Mouse (Mus musculus): ENCODE data around the gene Rnf149. TPM values are rescaled to one million over a fixed set of nuclear protein-coding genes. Genes with fewer than 3 reads are reported as not detected.
A peak's percentile ranks its signal among the peaks of the same experiment; 100 is the strongest.

The Rnf149 gene
- total RNA-seq, 4 experiments from 2014 or later = 6.2 to 9.5 (median 7.8) TPM

DNA sequence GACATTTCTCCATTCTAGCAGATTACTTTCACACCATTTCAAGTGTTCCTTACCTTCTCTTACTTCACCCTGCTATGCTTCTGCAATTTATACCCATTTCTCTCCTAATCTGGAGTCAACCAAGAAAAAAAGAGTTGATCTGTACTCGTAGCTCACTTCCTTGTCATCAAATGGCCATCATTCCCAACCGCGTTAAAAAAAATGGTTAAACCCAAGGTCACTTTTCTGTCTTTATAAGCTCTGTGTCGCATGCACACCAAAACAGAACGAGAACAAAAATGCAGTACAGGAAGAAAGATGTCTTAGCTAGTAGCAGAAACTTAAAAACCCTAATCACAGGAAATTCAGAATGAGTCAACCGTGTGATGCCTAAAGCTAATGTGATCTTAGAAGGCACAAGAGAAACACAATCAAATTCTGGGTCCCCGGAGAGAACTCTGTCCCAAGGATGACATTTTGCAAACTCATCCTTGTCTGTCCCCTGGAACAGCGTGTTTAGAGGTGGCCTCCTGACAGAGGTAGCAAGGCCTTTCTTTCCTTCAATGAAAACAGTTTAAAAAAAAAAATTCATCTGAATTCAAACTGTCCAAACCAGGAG is 1.3 kb downstream of the Rnf149 start:
- DNase-seq (ENCODE audit: low spot score) = no peak

DNA sequence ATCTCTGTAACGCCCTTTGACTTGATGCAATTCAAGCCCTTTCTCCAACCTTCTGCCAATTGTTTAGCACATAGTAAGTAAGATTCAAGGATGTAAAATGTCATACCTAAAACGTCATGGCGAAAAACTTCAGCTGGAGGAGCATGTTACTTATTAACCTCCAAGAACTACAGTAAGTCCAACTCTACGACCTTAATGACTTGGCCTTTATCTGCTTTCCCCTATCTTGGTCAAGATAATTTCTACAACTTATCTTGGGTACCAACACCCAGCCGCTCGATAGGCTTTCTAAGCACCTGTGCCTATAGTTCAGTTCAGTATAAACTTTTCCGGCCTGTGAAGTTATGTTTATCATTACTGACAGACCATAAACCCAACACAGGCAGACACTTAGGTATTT is 3.3 kb downstream of the Rnf149 start:
- no peak for DNase-seq (ENCODE audit: low spot score)

DNA sequence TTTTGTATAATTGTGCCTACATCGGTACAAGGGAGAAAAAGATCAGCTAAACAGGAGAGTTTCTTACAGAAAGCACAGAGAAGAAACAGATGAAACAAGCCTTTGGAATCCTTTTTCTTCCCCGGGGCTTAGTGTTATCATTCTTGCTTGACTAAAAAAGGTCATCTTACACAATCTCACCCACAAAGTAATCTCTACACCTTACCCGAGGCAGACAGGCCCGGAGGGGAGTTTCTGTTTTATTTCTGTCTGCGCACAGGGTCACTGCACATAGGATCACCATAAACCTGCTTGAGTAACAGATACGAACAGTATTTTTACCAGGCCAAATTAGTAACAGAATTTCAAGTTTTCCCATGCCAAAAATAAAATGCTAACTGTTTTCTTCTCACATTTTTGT is 5.6 kb downstream of the Rnf149 start:
- DNase-seq (ENCODE audit: low spot score) = no peak

DNA sequence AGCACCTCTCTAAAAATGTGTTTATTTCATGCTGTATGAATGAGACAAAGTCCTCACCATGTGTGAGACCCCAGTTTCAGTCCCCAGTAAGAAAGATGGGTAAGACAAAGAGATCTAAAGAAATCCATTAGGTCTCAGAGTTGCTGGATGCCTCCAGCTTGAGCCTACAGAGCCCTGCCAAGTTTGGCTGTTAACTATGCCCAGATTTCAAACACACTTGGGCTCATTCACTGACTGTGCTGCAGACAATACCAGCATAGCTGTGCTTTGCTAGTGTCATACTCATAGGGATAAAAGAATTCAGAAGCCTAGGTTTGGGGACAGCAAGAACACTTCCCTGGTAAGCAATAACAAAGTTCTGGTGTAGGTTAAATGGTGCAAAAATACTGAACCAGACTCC is 9.1 kb downstream of the Rnf149 start:
- DNase-seq (ENCODE audit: low spot score) = no peak

DNA sequence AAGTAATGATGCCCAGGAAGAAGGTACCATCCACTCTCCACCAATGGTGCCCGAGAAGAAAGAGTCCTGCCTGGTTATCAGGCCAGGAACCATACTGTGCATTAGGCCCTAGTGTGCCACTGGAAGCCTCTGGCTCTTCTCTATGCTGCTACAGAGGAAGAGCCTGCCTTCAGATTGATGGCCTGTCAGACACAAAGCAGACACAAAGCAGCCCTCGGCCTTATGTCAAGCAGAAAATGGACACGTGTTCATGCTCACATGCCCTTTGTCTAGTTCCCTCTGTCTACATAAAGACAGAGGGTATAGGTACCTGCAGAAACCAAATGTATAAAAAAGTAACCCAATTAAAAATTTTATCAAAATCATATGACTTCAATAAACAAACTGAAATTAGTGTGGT is 12.6 kb downstream of the Rnf149 start:
- no peak for DNase-seq (ENCODE audit: low spot score)

DNA sequence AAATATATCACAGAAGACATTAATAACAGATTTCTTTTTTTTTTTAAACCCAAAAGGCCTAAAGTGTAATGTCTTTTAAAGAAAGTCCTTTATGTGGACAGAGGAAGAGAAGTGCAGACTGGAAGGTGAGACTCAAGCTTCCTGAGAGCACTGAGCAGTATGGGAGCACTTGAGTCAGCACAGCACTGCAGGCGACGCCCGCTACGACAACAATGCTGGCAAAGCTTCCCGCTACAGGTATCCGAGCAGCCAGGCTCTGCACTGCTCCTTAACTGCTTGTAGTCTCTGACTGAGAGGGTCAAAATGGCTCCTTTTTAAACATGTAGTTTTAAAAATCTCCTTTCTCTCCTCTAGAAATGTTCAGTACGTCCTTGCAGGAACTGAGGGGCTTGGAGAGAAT is 14.0 kb downstream of the Rnf149 start:
- DNase-seq (ENCODE audit: low spot score) = no peak

DNA sequence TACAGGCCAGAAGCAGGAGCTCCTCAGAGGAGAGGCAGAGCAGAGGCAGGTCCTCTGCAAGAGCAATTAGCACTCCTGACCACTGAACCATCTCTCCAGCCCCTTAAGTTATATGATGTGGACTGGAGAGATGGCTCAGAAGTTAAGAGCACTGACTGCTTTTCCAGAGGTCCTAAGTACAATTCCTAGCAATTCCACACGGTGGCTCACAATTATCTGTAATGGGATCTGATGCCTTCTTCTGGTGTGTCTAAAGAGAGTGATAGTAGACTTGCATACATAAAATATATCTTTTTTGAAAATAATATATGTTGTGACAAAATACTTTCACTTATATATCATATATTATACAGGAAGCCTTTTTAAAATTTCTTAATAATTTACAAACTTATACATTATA is 15.3 kb downstream of the Rnf149 start:
- no peak for DNase-seq (ENCODE audit: low spot score)

DNA sequence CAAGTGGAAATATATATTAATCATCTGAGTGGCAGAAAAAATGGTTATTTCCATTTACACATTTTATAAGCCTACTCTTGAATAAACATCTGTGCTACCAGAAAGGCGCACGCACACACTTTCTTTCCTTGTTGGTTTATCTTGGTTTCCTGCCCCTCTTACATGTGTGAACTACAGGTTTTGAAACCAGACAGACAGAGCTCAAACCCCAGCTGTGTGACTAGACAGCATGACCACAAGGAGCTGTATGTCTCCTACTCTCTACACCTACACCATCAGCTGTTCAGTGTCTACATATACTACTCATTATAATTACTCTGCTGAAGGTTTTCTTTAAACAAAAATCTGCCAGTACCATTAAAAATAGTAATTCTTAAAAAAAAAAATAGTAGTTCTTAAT is 18.2 kb downstream of the Rnf149 start:
- DNase-seq (ENCODE audit: low spot score) = no peak

DNA sequence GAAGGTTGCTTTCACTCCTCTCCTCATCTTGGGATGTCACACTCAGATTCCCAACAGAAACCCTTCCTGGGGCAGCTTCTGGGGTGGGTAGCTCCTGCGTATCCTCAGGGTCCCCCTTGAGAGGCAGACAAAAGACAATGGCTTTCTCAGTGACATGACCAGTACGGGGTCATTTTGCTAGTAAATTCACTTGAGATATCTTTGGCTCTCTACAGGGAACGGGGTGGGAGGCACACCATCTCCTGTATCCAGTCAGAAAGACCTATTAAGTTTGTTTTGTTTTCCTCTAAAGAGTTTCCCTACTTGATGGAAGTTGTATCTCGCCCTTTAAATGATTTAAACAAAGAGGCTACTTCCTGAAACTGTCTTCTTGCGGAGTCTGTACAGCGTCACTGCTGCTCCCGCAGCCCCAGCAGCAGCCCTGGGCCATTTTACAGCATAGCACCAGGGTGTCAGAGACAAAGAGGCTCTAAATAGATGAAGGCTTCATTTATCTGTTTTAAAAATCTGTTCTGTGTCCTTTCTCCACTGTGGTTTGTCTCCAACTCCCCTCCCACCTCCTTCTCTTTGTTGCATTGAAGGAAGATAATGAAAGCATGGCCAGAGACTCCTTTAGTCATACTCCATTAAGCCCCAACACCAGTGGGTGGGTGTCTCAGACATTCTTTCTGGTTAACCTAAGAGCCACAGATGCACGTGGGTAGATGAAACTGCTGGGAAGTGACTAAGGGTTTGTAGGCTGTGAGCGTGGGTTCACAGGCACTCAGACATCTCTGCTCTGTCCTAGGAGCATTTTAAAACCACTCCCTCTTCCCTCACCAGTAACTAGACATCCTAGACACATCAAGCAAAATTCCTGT is 21.4 kb downstream of the Rnf149 start:
- DNase-seq (ENCODE audit: low spot score) = no peak

DNA sequence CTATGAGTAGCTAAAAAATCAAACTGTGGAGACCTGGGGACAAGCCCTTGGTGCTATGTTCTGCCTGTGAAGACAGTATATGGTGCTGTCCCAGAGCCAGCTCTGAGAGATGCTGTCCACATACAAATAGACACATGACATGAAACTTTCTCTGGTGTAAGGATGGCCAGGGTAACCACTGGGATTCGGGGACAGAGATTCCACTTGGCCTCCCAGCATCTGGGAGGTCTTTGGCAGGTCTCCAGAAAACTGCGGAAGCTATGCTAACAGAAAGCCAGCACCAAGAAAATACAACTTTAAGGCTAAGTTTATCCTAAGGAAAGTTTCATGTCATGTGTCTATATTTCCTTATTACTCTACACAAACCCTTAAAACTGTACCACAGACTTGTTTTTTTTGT is 27.4 kb downstream of the Rnf149 start:
- DNase-seq (ENCODE audit: low spot score) = peak; percentile 19

DNA sequence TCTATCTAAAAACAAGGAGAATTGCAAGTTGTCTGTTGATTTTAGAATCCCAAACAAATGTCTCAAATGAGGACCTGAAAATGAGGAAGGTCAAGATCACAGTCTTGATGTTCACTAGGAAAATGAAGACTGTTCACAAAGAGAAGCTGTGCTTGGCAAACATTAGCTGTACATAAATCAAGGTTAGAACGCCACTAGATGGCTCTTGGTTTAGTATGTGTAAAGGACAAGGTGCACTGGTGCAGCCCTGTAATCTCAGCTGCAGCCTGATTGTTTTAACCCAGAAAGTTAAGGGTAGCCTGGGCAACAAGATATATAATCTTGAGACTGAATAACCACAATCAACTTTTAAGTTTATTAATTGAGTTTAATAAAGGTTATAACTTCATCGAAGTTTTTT is 30.0 kb downstream of the Rnf149 start:
- DNase-seq (ENCODE audit: low spot score) = no peak

DNA sequence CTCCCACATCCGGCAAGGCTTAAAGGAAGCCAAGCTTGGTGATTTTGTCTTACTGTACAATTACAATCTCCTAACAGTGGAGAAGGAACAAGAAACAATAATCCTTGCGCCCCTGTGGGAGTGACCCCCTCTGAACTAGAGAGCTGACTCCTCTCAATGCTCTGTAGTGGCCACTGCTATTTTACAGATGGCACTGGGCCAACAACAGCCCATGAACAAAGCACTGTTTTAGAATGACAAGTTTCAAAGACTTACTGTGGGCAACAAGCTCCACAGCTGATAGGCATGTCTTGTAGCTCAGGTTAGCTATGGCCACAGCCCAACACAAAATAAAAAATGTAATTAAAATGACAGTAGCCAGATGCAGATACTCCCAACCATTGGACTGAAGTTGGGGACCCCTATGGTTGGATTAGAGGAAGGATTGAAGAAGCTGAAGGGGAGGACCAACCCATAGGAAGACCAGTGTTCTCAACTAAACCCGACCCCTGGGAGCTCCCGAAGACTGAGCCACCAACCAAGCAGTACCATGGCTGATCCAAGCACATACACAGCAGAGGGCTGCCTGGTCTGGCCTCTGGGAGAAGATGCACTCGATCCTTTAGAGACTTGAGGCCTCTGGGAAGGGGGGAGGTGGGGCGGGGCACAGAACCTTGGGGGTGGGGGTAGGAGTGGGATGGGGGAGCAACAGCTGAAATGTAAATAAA is 30.9 kb downstream of the Rnf149 start:
- DNase-seq (ENCODE audit: low spot score) = no peak

DNA sequence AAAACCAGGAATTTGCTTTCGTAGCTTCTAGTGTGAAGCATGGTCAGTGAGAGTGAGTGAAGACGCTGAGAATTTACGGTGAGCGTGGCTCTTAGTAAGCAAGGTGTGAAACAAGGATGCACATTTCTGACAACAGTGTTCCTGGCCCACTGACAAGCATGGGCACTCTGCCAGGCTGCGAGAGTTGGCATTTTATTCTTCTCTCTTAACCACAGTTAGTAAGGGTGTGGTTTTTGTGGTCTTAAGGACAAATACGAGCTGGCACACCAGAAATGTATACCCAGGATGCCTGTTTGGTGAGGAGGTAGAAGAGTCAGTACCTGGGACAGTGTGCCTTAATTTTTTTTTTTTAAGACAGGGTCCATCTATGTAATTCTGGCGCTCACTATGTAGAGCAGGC is 31.6 kb downstream of the Rnf149 start:
- no peak for DNase-seq (ENCODE audit: low spot score)

DNA sequence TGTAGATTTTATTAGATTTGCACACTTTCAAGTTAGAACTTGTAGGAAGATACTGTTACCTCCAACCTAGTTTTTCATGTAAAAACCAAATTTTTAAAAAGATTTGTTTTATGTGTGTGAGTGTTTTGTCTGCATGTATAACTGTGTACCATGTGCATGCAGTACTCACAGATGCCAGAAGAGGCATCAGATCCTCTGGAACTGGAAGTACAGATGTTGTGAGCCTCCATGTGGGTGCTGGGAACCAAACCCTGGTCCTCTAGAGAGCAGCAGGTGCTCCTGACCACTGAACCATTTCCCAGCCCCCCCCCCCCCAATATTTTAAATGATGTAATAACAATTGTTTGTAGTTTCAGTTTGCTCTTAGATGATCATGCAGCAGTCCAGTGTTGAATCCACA is 36.6 kb downstream of the Rnf149 start:
- no peak for DNase-seq (ENCODE audit: low spot score)

DNA sequence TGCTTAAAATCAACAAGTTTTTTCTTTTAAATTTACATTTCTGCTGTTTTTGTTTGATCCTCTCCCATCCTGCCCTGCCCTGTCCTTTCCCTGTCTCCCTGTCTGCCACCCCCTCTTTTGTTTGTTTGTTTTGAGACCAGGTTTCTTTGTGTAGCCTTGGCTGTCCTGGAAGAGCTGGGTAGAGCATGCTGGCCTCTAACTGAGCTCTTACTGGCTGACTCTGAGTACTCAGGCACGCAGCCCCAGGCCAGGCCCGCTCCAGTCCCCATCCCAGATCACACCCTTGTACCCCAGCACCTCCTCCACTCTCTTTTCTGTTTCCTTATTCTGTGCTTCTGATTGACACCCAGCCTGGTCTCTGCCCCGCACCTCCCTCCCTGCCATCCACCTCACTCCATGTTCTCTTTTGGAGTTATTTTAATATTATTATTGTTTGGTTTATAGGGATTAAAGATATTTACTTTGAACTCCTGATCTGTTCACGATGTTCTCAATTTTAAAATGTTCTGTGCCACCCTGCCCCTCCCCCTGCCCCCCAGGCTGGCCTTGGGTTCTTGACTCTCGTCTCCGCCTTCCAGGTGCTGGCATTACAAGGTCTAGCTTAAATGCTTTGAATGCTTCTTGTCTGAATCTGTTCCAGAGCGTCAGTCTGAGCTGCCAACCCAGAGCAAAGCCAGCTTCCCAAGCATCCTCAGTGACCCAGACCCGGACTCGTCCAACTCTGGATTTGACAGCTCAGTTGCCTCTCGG is 39.4 kb downstream of the Rnf149 start:
- no peak for DNase-seq (ENCODE audit: low spot score)

DNA sequence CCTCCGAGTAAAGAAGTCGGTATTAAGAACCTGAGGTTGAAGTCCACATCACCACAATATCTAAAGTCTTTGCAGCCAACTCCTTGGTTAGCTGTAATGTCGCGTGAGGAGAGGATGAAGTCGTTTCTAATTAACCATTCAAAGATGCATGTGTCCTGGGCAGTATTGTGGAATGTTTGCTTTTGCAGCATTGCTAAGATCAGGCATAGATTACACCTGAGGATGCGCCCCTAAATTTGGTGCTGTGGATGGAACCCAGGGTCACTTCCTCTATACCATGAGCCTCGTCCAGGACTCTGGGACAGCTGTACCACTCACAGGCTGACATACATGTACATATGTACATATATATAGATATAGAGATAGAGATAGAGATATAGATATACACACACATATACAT is 40.5 kb downstream of the Rnf149 start:
- no peak for DNase-seq (ENCODE audit: low spot score)

DNA sequence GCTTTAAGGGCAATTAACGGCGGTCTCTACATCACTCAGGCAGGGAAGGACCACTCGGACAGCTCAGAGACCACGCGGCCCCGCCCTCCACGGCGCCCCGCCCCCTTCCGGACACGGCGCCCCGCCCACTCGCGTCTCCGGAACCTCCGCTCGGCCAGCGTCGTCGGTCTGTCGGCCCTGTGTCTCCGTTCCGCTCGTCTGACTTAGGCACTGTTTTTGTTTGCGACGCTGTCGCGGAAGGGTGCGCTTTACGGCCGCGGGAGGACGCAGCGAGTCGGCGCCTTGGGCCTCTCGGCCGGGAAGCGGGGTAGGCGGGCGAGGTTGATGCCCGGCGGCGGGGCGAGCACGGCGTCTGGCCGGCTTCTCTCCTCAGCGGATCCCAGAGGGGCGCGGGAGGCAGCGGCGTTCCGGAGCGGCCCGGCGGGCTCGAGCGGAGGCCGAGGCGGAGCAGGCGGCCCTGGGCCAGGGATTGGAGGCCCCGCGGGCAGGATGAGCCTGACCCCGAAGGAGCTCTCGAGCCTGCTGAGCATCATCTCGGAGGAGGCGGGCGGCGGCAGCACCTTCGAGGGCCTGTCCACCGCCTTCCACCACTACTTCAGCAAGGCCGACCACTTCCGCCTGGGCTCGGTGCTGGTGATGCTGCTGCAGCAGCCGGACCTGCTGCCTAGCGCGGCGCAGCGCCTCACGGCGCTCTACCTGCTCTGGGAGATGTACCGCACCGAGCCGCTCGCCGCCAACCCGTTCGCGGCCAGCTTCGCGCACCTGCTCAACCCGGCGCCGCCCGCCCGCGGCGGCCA is 41.5 kb downstream of the Rnf149 start:
- DNase-seq (ENCODE audit: low spot score) = peak; percentile 98

DNA sequence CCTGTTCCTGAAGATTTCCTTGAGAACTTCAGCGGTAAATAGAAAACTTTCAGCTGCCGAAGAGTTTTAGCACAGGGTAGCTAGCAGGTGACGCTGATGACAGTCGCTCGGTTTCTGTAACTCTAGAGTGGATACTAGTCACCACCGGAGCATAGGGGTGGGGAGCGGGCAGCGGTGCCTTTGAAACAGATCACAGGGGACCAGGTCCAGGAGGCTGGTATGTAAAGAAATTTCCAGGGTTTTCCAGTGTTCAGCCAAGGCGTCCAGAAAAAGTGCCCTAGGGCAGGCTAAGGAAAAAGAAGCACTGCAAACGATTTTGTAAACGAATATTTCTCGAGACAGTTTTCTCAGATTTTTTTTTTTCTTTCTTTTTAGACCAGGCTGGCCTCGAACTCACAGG is 42.4 kb downstream of the Rnf149 start, which contains the start of gene Cnot11:
TSS of gene Cnot11 (plus strand) at position 162 of the 400 bp plus-strand sequence.
- no peak for DNase-seq (ENCODE audit: low spot score)

DNA sequence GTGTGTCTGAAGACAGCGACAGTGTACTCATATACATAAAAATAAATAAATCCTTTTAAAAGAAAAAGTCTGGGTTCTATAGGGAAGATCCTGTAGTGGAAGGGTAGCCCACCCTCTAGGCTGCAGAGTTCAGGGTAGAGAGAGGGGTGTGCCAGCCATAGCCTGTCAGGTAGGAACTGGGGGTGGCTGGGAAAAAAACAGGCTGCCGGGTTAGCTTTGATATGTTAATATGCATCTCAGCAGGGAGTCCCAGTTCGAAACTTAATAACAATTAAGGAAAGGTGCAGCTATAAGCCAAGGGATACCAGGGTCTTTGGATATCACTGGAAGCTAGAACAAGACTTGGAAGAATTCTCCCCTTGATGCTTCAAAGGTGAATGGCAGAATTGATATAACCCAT is 43.3 kb downstream of the Rnf149 start:
- DNase-seq (ENCODE audit: low spot score) = no peak

DNA sequence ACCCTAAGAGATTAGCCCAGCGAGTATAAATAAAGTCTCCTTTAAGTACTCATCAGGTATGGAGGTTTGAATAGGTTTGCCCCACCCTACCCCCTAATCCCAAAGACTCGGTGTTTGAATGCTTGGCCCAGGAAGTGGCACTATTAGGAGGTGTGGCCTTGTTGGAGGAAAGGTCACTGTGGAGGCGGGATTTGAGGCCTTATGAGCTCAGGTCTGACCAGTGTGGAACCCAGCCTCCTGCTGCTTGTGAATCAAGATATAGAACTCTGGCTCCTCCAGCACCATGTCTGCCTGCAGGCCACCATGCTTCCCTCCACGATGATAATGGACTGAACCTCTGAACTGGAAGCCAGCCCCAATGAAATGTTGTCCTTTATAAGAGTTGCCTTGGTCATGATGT is 46.2 kb downstream of the Rnf149 start:
- DNase-seq (ENCODE audit: low spot score) = no peak

DNA sequence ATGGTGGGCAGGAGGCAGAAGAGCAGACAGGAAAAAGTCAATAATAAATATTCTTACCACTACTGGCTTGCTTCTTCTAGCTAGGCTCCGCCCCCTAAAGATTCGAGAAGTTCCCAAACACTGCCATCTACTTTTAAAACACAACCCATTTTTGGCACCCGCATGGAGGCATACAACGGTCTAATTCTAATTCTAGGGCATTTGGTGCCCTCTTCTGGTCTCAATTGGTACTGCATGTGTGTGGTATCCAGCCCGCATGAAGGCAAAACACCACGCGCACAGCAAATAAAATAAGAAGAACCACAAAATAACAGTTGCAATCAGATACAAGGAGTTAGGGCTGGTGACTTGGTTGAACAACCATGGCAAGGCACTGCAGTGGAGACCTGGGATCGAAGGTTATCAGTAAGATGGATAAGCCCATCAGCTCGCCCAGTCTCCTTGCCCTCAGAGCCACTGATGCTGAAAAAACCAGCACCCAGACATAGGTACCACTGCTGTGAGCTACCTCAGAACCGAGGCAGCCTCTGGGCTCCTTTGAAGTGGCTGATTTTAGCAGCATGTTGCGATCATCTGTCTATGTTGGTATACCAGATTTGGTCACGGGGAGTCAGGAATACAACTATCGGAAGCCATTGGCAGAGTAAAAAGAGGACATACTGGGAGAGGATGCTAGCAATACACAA is 46.8 kb downstream of the Rnf149 start:
- peak; percentile 82 for DNase-seq (ENCODE audit: low spot score)
